Mouse (Mus musculus) stomach, postnatal 0 days (tissue): ENCODE measurements around the gene Tmem210.

Source experiments
- CTCF ChIP-seq: IDR thresholded peaks from 2 replicates; pipeline ENCODE4 v1.5.1; 2016; ENCODE audit warnings: antibody characterized with exemption, low read depth, mild to moderate bottlenecking, moderate library complexity
- EP300 ChIP-seq: optimal IDR thresholded peaks from 2 replicates; pipeline ENCODE3; 2016; ENCODE audit warnings: antibody characterized with exemption

DNA sequence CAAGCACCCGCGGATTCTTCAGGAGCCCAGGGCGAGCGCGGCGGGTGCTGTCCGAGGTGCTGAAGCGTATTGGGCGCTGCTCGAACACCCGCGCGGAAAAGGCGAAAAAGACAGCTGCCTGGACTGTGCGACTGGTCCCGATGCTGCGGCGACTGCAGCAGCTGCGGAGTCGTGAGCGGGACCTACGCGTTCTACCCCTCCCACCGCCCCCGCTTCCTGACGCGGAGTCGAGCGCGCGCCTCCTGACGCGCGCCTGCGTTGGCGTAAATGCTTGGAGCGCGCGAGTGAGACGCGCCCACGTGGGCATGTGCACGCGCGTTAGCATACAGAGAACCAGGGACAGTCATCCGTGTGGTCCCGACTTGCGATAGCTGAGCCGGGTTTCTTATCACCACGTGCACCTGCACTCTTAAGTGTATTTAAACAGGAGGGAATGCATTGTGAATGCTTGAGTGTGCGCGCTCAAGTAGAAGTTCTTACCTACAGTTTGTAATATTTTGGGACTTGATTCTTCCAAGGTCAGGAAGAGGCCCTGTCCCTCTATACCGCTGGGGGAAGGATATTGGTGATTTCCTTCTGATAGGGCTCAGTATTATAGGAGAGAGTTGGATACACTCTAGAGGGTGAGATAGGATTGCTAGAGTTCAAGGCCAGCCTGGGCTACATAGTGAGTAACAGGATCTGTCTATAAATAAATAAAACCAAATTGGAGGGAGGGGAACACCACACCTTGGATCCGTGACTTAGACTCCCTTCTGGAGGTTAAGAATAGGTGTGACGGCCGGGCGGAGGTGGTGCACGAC is 31.2 kb downstream of the Tmem210 start, which contains the start of gene Grin1:
- TF ChIP-seq CTCF: no peak
- TF ChIP-seq EP300: no peak
